Mouse (Mus musculus) heart, adult 2 months (tissue): ENCODE results near the gene Slc10a7.

ENCODE experiments used
- CTCF ChIP-seq: fragments of 200-600 bp; IDR thresholded peaks from 2 replicates; pipeline ENCODE4 v1.8.1; 2022; ENCODE audit warnings: antibody characterized with exemption, mild to moderate bottlenecking, moderate library complexity
- POLR2A ChIP-seq: fragments of 200-500 bp; IDR thresholded peaks from 2 replicates; pipeline ENCODE4 v1.6.1; 2011; ENCODE audit warnings: mild to moderate bottlenecking, low read depth, low read length, control low read depth; ENCODE audit not compliant: insufficient read depth

DNA sequence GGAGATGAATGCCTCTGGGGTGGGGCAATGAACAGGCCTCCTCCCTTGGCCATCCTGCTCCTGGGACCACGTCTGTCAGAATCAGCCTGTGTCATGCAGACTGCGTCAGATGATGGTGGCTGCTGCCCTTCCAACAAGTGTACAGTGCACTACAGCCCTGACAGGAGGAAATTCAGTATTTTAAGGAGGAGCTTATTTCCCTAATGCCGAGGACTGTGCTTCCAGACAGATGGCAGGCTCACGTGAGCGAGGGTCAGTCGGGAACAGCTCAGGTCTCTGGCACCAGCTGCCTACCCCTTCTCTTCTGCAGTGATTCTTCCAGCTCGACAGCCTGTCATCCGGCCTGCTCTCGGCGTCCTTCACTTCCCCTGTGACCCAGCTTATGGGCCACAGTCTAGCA, 181.6 kb downstream of the Slc10a7 start:
- no peak for TF ChIP-seq CTCF
- TF ChIP-seq POLR2A = no peak
